Mouse (Mus musculus) thymus, postnatal 14 days (tissue): ENCODE data around the gene Cxcr4.

ENCODE experiments used
- DNase-seq: peaks from one replicate; pipeline ENCODE4 v3.0.0; 2021

The Cxcr4 gene

GRCm38 (mm10) chr1:128592211-128592741, at the start of gene Cxcr4:
Gene Cxcr4 (minus strand): TSS chr1:128592293.
- peak; percentile 96 for DNase-seq

- no peak for DNase-seq
These were observed 47.6 kb upstream of the Cxcr4 start for GRCm38 (mm10) chr1:128639707-128640107.

GRCm38 (mm10) chr1:128637230-128637740, 45.2 kb upstream of the Cxcr4 start:
- no peak for DNase-seq

GRCm38 (mm10) chr1:128636258-128637229, 44.5 kb upstream of the Cxcr4 start:
- no peak for DNase-seq

GRCm38 (mm10) chr1:128633711-128634379, 41.8 kb upstream of the Cxcr4 start:
- DNase-seq = no peak

- DNase-seq = no peak
These were observed 40.4 kb upstream of the Cxcr4 start for GRCm38 (mm10) chr1:128632522-128632921.

- DNase-seq = no peak
These were observed 34.1 kb upstream of the Cxcr4 start for GRCm38 (mm10) chr1:128626144-128626678.

GRCm38 (mm10) chr1:128623594-128623887, 31.4 kb upstream of the Cxcr4 start:
- no peak for DNase-seq

- no peak for DNase-seq
These were observed 30.9 kb upstream of the Cxcr4 start for GRCm38 (mm10) chr1:128622867-128623593.

- DNase-seq = no peak
These were observed 25.7 kb upstream of the Cxcr4 start for GRCm38 (mm10) chr1:128617654-128618310.

- no peak for DNase-seq
These were observed 24.5 kb upstream of the Cxcr4 start for GRCm38 (mm10) chr1:128616586-128616985.

- DNase-seq = no peak
These were observed 23.3 kb upstream of the Cxcr4 start for GRCm38 (mm10) chr1:128615459-128615806.

GRCm38 (mm10) chr1:128614653-128615458, 22.8 kb upstream of the Cxcr4 start:
- peak; percentile 53 for DNase-seq

- no peak for DNase-seq
These were observed 16.0 kb upstream of the Cxcr4 start for GRCm38 (mm10) chr1:128608119-128608518.

- no peak for DNase-seq
These were observed 15.3 kb upstream of the Cxcr4 start for GRCm38 (mm10) chr1:128607423-128607822.

- DNase-seq = peak; percentile 48
These were observed 13.7 kb upstream of the Cxcr4 start for GRCm38 (mm10) chr1:128605794-128606193.

- peak; percentile 79 for DNase-seq
These were observed 10.7 kb upstream of the Cxcr4 start for GRCm38 (mm10) chr1:128602688-128603385.

- peak; percentile 88 for DNase-seq
These were observed 10.1 kb upstream of the Cxcr4 start for GRCm38 (mm10) chr1:128602018-128602687.

- peak; percentile 63 for DNase-seq
These were observed 9.2 kb upstream of the Cxcr4 start for GRCm38 (mm10) chr1:128601307-128601706.

- DNase-seq = no peak
These were observed 8.5 kb upstream of the Cxcr4 start for GRCm38 (mm10) chr1:128600549-128600948.
